Mouse (Mus musculus): ENCODE data around the gene Cdon.
A peak's percentile ranks its signal among the peaks of the same experiment; 100 is the strongest.
"Not testable (repeated sequence)": the region's sequence is repeated elsewhere in the genome, so short reads cannot be mapped to it uniquely, and the experiment has no call there.

Gene Cdon

GRCm38 (mm10) chr9:35420805-35421719, at the start of gene Cdon:
TSS of gene Cdon (plus strand) at chr9:35421128.
- peak; percentile 89 for DNase-seq

GRCm38 (mm10) chr9:35372324-35373101, 48.4 kb upstream of the Cdon start:
- no peak for DNase-seq

GRCm38 (mm10) chr9:35377916-35378315, 43.0 kb upstream of the Cdon start:
- DNase-seq: no peak

GRCm38 (mm10) chr9:35378991-35379390, 41.9 kb upstream of the Cdon start:
- no peak for DNase-seq

GRCm38 (mm10) chr9:35399896-35400295, 21.0 kb upstream of the Cdon start:
- DNase-seq: no peak

- DNase-seq: no peak
Measured at GRCm38 (mm10) chr9:35400398-35400797, 20.5 kb upstream of the Cdon start.

GRCm38 (mm10) chr9:35400831-35401230, 20.1 kb upstream of the Cdon start:
- DNase-seq: no peak

GRCm38 (mm10) chr9:35402584-35402991, 18.3 kb upstream of the Cdon start:
- no peak for DNase-seq

- no peak for DNase-seq
Measured at GRCm38 (mm10) chr9:35403490-35403889, 17.4 kb upstream of the Cdon start.

GRCm38 (mm10) chr9:35405038-35405905, 15.7 kb upstream of the Cdon start:
- DNase-seq: no peak

GRCm38 (mm10) chr9:35411225-35411965, 9.5 kb upstream of the Cdon start:
- DNase-seq: no peak

GRCm38 (mm10) chr9:35411975-35412374, 9.0 kb upstream of the Cdon start:
- no peak for DNase-seq

GRCm38 (mm10) chr9:35421730-35422235, 855 bp downstream of the Cdon start:
- DNase-seq: no peak

GRCm38 (mm10) chr9:35422405-35422941, 1.5 kb downstream of the Cdon start:
- no peak for DNase-seq

GRCm38 (mm10) chr9:35423265-35423664, 2.3 kb downstream of the Cdon start:
- no peak for DNase-seq

- DNase-seq: no peak
Measured at GRCm38 (mm10) chr9:35424671-35425070, 3.7 kb downstream of the Cdon start.

GRCm38 (mm10) chr9:35430476-35430875, 9.5 kb downstream of the Cdon start:
- DNase-seq: no peak

- DNase-seq: no peak
Measured at GRCm38 (mm10) chr9:35431396-35431795, 10.5 kb downstream of the Cdon start.

GRCm38 (mm10) chr9:35432717-35433297, 11.9 kb downstream of the Cdon start:
- not testable (repeated sequence) for DNase-seq

- DNase-seq: no peak
Measured at GRCm38 (mm10) chr9:35434340-35434739, 13.4 kb downstream of the Cdon start.

- DNase-seq: no peak
Measured at GRCm38 (mm10) chr9:35435565-35435964, 14.6 kb downstream of the Cdon start.

Data from lung, postnatal 14 days (tissue).